Mouse (Mus musculus) midbrain, postnatal 0 days (tissue): ENCODE measurements at regions not wholly inside any gene's neighbourhood (a gene's known extent, or its start where the extent isn't known, plus 50 kb on each side); places are given as distances from the start of the nearest gene placed in this dataset.

Experiments
- ATAC-seq: fragments of 200-750 bp; cut with Nextera tagmentation; 2 replicates; pipeline ENCODE4 v1.8.0; 2017; ENCODE audit warnings: moderate number of reproducible peaks, mild to moderate bottlenecking, moderate TSS enrichment, moderate library complexity; ENCODE audit not compliant: low FRiP score
- DNase-seq: peaks from one replicate; pipeline ENCODE4 v3.0.0-alpha.2; 2015; ENCODE audit warnings: low spot score
- H3K27ac ChIP-seq: fragments of 300-500 bp; sonication (generic); 2 replicates; pipeline ENCODE4 v1.5.1; 2014; ENCODE audit warnings: low read depth, mild to moderate bottlenecking, low read length, mixed read lengths
- H3K27me3 ChIP-seq: fragments of 300-500 bp; sonication (generic); 2 replicates; pipeline ENCODE4 v1.6.1; 2014; ENCODE audit warnings: low read length, control low read depth, mixed read lengths; ENCODE audit not compliant: insufficient read depth
- H3K36me3 ChIP-seq: fragments of 300-500 bp; sonication (generic); 2 replicates; pipeline ENCODE4 v1.6.1; 2014; ENCODE audit warnings: low read length, control low read depth, mixed read lengths; ENCODE audit not compliant: insufficient read depth
- H3K4me1 ChIP-seq: fragments of 300-500 bp; sonication (generic); 2 replicates; pipeline ENCODE4 v1.6.1; 2014; ENCODE audit warnings: mild to moderate bottlenecking, control low read depth, antibody characterized with exemption, low read length, mixed read lengths; ENCODE audit not compliant: insufficient read depth
- H3K4me2 ChIP-seq: fragments of 300-500 bp; sonication (generic); 2 replicates; pipeline ENCODE4 v1.6.1; 2014; ENCODE audit warnings: low read depth, mild to moderate bottlenecking, low read length, mixed read lengths; ENCODE audit not compliant: poor library complexity, severe bottlenecking
- H3K4me3 ChIP-seq: fragments of 300-500 bp; sonication (generic); 2 replicates; pipeline ENCODE4 v1.5.1; 2014; ENCODE audit warnings: low read depth, mild to moderate bottlenecking, low read length, moderate library complexity
- H3K9ac ChIP-seq: fragments of 300-500 bp; sonication (generic); replicated peaks from 2 replicates; pipeline ENCODE4 v1.6.1; 2014; ENCODE audit warnings: mild to moderate bottlenecking, low read length, moderate library complexity, mixed read lengths; ENCODE audit not compliant: poor library complexity, severe bottlenecking
- H3K9me3 ChIP-seq: fragments of 300-500 bp; sonication (generic); 2 replicates; pipeline ENCODE4 v1.6.1; 2016; ENCODE audit warnings: low read length, control low read depth
- CTCF ChIP-seq: IDR thresholded peaks from 2 replicates; pipeline ENCODE4 v1.5.1; 2016; ENCODE audit warnings: antibody characterized with exemption, mild to moderate bottlenecking
- WGBS: fragments of 180-500 bp; shearing (Covaris S2); extraction: QIAGEN DNeasy Blood & Tissue Kit; methylation state at CpG from one replicate; pipeline ENCODE4 v1.1.7; 2014; 5-methylcytosine and 5-hydroxymethylcytosine counted together

DNA sequence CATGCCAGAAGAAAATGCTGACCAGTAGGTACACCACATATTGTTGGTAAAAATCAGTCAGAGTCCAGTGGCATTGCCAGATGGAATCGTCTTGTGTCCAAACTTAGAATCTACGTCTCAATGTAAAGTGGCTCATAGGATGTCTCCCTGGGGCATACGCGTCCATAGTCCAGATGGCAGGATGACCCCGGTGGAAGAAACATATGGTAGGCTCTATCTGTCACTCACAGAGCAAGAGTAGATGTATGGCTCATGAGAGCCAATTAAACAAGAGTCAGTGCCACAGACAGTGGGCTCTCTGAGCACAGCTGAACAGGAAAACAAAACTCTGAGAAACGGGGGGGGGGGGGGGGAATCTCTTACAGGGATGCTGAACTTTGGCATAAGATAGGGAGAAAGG, 187.3 kb downstream of the Enc1 start:
- 67% methylated on average over 6 of the region's 6 CpGs for WGBS
- no peak for TF ChIP-seq CTCF
- H3K27ac ChIP-seq: no peak overlapping the region
- no peak overlapping the region for H3K9ac ChIP-seq
- no peaks in the 10 kb centered on the region for H3K36me3 ChIP-seq
- no peaks in the 10 kb centered on the region for H3K4me1 ChIP-seq
- H3K4me2 ChIP-seq: no peak overlapping the region
- ATAC-seq (no peak), DNase-seq (no peak)
- no peak overlapping the region for H3K4me3 ChIP-seq
- no peaks in the 10 kb centered on the region for H3K9me3 ChIP-seq
- no peaks in the 10 kb centered on the region for H3K27me3 ChIP-seq

DNA sequence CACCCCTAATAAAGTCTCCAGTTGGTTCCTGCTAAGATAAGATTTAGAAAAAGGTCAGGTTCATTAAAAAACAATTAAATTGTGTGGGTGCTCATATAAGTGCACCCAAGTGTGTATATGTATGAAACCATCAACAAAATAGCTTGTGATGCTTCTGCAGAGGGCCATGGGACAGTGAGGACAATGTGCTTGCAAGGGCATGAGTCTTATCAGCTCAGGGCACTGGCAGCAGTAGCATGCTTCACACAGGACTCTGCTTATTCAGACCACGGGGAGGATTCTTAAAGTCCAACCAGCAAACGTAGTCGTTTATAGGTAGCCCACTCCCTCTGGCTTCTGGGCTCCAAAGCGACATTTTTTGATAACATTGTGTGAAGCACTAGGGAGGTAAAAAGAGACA, 186.6 kb downstream of the Enc1 start:
- no peak for TF ChIP-seq CTCF
- DNase-seq (no peak), ATAC-seq (no peak)

DNA sequence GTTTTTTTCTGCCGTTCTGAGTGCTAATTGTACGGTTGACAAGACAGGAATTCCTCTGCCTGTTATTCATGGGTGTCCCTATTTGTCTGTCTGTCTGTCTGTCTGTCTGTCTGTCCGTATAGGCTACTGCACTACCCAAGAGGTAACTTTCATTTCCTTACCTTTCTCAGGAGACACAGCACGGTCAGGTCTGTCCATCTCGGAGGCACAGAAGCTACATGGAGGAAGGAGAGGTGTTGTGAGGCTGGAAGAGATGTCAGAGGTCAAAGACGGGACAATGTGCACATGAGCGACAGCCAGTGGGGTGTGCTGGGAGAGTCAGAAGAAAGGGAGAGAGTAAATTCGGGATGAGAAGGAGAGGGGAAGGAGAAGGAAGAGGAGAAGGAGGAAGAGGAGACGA, 184.8 kb downstream of the Enc1 start:
- no peak for TF ChIP-seq CTCF
- 87% methylated on average over 9 of the region's 9 CpGs for WGBS

More for the DNA sequence above, 186.6 kb downstream of the Enc1 start:
- no peaks in the 10 kb centered on the region for H3K9me3 ChIP-seq
- H3K27me3 ChIP-seq: no peaks in the 10 kb centered on the region
- H3K4me2 ChIP-seq: no peak overlapping the region
- no peak overlapping the region for H3K9ac ChIP-seq
- no peaks in the 10 kb centered on the region for H3K36me3 ChIP-seq
- no peaks in the 10 kb centered on the region for H3K4me1 ChIP-seq
- no peak overlapping the region for H3K27ac ChIP-seq
- H3K4me3 ChIP-seq: no peak overlapping the region
- WGBS: 80% methylated on average over 4 of the region's 4 CpGs

DNA sequence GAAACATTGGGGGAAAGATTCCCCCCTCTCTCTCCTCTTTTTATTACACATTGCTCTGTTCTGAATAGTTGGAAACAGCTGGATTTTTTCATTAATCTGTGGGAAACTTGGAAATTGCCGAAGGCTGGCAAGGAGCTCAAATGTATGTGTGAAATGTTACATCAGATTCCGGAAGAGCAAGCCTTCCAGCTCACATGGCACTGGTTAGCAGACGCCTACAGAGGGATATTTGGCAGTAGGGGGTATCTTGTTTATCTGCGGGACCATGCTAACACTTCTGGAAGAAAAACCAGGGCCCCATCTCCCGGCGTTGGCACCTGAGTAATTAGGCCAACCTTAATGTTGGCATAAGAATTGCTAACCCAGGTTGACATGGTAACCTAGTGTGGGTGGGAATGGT, 183.0 kb downstream of the Enc1 start:
- Histone ChIP-seq H3K27me3 (no peaks in the 10 kb centered on the region), H3K27ac (no peak overlapping the region), H3K4me1 (no peaks in the 10 kb centered on the region), H3K36me3 (no peaks in the 10 kb centered on the region), H3K4me3 (no peak overlapping the region), H3K4me2 (no peak overlapping the region), H3K9me3 (no peaks in the 10 kb centered on the region), H3K9ac (0 out of 2 replicates have a peak overlapping the region, but pooled peaks have one; percentile 13)
- TF ChIP-seq CTCF: no peak
- ATAC-seq (no peak), DNase-seq (no peak)
- WGBS: 47% methylated on average over 6 of the region's 6 CpGs

More for the DNA sequence above, 184.8 kb downstream of the Enc1 start:
- Histone ChIP-seq H3K4me1 (no peaks in the 10 kb centered on the region), H3K27me3 (no peaks in the 10 kb centered on the region), H3K4me3 (no peak overlapping the region), H3K9me3 (no peaks in the 10 kb centered on the region), H3K9ac (no peak overlapping the region), H3K27ac (no peak overlapping the region), H3K4me2 (no peak overlapping the region), H3K36me3 (no peaks in the 10 kb centered on the region)
- DNase-seq (no peak), ATAC-seq (no peak)

DNA sequence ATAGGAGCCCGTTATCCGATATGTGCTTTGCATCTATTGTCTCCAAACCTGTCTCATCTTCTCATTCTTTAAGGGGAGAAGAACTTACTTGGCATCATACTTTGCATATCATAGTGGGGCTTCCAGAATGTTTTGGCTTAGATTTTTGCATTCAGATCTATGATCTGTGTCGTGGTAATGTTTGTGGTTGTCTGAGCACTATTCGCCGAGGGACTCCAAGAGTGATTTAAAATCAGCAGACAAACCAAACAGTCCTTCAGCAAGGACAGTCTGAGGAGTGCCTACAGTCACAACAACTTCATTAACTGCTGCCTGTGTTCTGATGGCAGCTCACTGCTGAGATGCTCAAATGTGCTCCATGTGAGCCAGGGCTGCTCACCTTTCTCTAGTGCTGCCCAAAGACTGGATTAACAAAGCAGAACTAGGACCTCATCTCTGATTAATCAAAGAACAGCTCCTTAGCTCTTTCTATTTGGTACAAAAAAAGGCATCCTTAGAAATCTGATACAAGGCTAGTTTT, 182.5 kb downstream of the Enc1 start:
- Histone ChIP-seq H3K9ac (0 out of 2 replicates have a peak overlapping the region, but pooled peaks have one; percentile 13), H3K4me1 (no peaks in the 10 kb centered on the region), H3K4me3 (no peak overlapping the region), H3K4me2 (no peak overlapping the region), H3K9me3 (no peaks in the 10 kb centered on the region), H3K27ac (no peak overlapping the region), H3K36me3 (no peaks in the 10 kb centered on the region), H3K27me3 (no peaks in the 10 kb centered on the region)
- DNase-seq: no peak
- 56% methylated on average over 5 of the region's 5 CpGs for WGBS
- no peak for TF ChIP-seq CTCF
- ATAC-seq: no peak

DNA sequence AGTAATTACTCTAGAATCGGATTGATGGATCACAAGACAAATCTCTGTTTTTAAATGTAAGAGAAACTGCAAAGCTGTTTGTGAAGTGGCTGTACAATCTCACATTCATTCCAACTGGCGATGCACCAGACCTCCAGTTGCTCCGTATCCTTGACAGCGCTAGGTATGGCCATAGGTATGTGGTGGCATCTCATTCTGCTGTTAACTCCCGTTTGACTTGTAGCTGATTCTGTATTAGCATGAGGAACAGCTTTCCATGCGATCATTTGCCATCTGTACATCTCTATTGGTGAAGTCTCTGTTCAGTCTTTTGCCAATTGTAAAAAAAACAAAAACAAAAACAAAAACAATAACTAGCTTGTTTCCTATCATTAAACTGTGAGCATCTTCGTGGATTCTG, 182.0 kb downstream of the Enc1 start:
- Histone ChIP-seq H3K27ac (no peak overlapping the region), H3K9me3 (no peaks in the 10 kb centered on the region), H3K9ac (no peak overlapping the region), H3K4me2 (no peak overlapping the region), H3K4me3 (no peak overlapping the region), H3K27me3 (no peaks in the 10 kb centered on the region), H3K4me1 (no peaks in the 10 kb centered on the region), H3K36me3 (no peaks in the 10 kb centered on the region)
- WGBS: 67% methylated on average over 7 of the region's 7 CpGs
- no peak for ATAC-seq
- DNase-seq: peak; percentile 27
- no peak for TF ChIP-seq CTCF
